Mouse (Mus musculus) gastrocnemius, postnatal 4 days (tissue): ENCODE results near the gene Cntn1. TPM values are rescaled to one million over a fixed set of nuclear protein-coding genes. Genes with fewer than 3 reads are reported as not detected.

Source experiments
- DNase-seq, 2 experiments: peaks; one replicate each; pipeline ENCODE4 v3.0.0; 2021 to 2022; ENCODE audit warnings: low spot score in 2 of 2, mixed read lengths in 2 of 2
- total RNA-seq, 2 experiments: library from RNA; stranded (reverse); gene quantifications; 2 replicates each; pipeline ENCODE4 v1.2.3; 2021

Cntn1 gene
- total RNA-seq, 2 experiments from 2014 or later = 0.66 to 1.2 TPM

DNA sequence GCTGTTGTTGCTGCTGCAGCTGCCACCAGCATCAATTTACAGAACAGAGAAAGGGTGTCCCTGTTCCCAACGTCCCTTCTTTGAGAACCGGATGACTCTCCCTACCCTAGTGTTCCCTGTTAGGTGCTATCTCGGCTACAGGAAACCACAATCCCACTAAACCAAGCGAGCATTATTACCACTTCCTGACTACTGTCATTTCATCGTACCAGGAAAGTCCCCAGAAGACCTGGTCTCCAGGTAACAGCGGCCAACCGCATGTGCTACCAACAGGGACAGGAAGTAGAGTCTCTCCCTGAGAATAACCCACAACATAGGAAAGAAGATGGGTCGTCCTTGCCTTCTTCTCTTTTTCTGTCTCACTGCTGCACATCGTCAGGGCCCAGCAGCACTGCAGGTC is 83.3 kb downstream of the Cntn1 start:
- no peak for DNase-seq

DNA sequence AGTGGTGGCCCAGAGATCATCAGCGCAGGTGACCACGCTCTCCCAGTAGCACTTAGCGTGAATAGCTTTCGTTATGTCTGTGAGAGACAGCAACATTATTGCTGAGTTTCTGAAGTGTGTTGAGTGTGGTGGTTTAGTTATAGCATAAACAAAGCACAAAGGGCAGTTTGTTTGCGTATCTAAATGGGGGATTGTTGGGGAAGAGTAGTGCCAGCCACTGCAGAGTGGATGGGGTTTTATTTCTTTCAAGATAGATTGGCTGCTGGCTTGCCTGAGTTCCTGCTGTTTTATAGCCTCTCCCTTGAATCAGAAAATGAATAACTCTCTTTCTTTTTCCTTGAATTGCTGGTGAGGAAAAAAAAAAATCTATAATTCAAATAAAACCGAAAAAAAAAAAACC is 86.1 kb downstream of the Cntn1 start:
- no peak for DNase-seq

DNA sequence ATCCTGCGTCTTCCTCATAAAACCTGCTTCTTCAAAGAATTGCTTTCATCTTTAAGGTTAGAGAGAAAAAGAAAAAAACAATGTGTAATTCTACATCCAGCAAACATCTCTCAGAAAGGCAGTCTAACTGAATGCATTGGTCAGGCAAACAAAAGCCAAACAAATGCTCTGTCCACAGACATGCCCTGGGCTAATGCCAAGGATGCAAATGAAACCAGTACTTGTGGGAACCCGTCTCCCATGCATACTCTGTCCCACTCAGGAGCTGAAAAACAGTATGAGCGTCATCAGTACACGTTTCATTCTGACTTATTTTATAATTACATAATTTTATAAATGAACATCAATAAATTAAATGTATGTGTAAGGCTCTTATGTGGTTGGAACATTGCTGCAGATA is 91.0 kb downstream of the Cntn1 start:
- DNase-seq = no peak

DNA sequence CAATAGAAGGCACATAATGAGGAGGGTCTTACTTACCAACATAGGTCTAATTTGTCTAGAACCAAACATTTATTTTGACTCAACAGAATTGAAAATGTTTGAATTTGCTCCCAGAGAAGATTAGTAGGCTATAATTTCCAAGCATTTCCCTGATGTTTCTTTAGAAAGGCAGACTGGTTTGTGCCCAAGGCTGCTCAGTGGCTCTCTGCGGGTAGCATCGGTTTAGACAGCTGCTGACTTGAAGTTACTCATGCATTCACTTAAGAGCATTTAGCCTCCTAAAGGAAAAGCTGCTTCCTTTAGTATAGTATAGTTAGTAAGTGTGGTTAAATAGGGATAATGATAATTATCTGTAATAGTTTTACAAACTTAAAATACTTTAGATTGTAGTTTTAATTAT is 104.0 kb downstream of the Cntn1 start:
- DNase-seq = no peak

DNA sequence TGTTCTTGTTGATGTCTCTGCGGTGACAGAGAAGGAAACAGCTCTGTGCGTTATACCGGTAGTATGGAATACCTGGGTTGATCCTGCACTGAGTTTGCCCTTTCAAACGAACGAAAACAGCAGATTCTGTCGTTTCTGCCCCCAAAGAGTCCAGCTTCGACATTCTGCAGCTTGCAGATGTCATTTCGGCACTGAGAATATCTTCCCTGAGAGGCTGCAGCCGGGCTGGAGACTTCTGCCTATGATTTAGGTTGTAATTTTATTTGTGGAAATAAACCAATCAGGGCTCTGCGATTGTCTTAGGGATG is 109.8 kb downstream of the Cntn1 start:
- DNase-seq = no peak

DNA sequence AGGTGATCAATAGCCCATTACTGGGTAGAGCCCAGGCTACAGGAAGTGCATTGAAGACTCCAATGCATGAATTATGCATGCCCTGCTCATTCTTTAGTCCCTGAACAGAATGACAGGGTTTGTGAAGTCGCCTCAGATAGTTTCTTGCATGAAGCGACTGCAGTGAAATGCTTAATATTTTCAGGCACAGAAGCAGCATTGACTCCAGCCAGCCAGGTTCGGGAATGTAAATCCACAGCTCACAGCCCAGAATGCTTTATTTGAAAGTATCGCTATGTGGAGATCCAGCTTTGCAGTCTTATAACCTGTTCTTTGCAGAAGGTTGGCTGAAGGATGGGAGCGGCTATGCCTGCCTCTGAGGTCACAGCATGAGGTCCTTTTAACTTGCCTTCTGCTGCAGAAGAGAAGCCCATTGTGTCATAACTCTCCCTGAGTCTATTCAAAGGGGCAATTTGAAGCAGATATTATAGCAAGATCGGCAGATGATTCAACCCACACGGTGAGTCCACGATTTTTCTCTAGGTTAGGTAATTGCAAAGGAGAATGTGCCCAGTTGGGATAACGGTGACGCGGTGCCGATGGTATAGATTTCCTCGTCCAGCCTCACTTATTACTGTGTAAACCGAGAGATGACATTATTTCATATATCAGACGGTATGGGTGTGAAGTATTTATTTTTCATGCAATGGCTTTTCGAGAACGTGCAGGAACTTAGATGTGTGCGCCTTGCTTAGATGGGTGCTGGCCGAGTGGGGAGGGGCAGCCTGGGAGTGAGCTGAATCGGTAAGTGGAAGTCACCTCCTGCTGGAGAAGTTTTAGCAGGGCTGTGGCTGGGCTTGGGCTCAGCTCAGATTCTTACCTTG is 110.4 kb downstream of the Cntn1 start:
- no peak for DNase-seq

DNA sequence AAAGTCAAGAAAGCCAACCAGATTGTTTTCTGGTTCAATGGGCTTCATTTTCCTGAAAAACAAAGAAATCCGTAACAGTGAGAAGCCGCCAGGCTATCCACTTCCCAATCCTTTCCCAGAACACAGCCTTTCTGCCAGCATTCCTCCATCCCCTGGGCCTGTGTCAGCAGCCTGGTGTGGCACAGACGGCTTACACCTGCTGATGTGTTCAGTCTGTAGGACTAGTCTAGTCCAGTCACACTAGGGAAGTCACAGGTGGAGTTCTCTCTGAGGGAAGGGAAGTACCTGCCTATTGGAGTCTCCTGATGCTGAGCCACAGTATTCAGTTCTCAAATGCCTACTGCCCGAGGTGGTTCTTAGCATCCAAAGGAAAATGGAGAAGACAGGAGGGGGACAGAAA is 111.9 kb downstream of the Cntn1 start:
- DNase-seq = no peak

DNA sequence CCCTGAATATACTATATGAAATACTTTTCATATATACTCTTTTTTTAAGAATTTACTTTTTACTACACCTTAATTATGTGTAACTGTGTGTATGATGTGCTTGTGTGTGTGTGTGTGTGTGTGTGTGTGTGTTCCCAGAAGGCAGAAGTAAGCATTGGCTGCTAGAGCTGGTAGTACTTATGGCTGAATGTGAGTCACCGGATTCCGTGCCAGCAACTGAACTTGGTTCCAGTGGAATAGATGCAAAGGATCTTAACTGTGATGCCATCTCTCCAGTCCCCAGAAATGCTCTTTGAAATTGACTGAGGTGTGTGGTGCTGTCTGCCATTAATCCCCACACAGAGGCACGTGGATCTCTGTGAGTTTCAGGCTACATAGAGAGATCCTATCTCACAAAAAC is 113.2 kb downstream of the Cntn1 start:
- no peak for DNase-seq

DNA sequence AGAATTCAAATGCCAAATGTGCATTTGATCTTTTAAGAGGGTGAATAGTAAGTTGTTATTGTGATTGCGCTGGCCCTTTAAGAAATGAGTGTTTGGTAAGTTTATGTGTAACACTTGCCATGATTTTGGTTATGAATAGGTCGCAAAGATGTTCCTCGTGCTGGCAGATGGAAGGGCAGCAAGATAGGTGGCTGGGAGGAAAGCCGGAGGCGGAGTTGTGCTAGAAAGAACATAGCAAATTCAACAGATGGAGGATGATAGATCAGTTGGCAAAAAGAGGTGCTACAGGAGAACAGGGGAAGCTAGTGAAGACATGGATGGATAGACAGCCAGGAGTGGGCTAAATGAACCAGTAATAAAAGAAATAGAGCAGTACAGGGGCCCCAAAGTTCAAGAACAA is 115.3 kb downstream of the Cntn1 start:
- DNase-seq = no peak

DNA sequence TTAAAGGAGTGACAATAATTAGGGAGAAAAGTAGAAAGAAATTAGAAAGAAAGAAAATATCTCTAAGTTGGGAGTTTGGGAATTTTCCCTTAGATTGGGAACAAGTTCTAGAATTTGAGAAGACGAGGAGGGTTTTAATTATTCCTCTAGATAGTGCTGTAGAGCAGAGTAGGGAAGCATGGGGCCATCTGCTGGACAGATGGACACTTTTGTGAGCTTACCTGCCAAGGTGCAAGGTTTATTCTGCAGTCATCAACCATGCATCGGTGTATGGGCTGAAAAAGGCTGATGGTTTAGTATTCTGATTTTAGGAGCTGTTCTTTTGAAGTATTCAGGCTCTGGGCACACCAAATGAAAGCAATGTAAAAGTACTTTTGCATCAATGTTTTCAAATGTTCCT is 124.8 kb downstream of the Cntn1 start:
- no peak for DNase-seq

DNA sequence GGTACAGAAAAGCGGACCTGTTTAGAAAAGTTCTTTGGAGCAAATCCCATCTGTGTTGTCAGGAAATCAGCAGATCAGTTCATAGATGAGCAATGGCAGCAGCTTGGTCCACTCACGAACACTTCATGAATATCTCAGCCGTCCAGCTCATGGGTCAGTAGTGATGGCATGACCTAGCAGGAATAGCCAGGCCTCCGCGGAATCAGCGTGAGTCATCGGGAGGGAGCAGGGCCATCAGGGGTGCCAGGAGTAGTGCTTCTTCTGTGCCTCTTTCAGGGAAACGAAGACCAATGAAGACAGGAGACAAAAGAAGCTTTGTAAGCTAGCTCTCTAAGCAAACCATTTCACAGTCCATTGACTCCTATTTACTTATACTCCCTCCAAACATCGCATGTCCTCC is 126.4 kb downstream of the Cntn1 start:
- DNase-seq = no peak

DNA sequence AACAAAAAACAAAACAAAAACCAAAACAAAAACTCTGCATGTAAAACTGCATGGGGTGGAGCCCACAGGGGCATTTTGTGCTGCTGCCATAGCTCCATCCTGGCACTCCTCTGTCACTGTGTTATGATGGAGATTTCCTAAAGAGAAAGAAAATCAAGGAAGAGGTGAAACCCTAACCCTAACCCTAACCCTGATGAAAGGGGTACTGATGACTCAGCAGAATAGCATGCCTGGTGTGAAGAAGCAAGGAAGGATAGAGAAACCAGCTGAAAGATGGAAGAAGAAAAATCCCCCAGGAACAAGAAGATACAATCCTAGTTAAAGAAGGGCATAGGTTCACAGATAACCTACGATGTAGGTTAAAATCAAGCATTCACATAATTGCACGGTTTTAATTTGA is 134.5 kb downstream of the Cntn1 start:
- DNase-seq = no peak

DNA sequence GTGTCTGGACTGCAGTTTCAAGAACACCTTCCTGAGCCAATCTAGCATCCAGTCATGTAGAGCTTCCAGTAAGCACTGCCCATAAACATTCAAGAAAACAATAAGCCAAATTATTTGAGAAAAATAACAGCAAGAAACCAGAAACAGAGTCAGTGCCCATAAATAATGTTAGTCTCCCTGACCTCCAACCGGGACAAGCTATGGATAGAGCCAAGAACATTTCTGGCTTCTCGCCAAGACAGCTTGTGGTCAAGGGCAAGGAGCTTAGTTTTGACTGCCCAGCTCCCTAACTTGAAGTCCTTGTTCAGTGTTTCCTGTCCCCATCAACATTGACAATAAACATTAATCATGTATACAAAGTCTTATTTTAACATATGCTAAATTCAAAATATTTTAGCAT is 139.0 kb downstream of the Cntn1 start:
- DNase-seq = no peak

DNA sequence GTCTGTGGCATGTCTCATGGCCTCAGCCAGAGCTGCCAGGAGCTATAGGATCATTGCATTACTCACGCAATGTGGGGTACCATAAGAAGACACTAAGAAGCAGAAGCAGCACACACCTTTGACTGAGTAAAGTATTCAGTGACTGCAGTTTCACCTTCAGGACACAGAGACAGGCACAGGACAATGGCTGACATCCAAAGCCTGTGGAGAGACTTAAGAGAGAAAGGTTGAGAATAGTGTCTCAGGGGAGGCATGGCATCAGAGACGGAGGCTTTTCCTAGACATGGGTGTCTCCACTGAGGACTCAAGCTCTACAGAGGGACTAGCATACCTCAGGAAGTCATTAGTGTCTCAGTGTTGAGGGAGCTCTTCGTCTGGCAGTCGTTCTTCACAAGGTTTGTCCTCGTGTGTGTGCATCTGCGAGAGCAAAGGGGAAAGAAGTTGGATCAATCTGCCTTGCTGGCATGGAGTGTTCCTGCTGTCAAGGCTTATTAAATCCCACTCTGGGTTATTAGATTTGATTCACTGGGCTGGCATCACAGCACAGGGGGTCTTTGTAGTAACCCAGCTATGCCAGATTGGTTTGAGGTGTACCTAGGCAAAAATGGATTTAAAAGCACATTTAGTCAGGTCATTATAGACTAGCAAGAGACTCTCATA is 149.5 kb downstream of the Cntn1 start:
- no peak for DNase-seq

DNA sequence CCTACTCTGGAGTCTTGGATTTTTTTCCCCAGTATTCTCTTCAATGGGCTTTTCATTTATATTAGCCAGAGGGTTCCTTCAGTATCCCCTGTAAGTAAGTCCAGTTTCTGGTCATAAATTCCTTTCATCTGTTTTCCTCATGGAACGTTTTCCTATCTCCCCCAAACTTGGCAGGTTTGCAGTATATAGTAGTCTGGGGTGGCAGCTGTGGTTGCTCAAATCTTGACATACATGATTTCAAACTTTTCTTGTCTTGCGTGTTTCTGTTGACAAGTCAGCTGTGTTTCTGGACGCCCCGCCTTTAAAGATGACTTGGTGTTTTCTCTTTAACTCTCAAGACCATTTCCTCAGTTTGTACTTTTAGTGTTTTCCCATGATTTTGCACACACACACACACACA is 155.7 kb downstream of the Cntn1 start:
- DNase-seq = no peak

DNA sequence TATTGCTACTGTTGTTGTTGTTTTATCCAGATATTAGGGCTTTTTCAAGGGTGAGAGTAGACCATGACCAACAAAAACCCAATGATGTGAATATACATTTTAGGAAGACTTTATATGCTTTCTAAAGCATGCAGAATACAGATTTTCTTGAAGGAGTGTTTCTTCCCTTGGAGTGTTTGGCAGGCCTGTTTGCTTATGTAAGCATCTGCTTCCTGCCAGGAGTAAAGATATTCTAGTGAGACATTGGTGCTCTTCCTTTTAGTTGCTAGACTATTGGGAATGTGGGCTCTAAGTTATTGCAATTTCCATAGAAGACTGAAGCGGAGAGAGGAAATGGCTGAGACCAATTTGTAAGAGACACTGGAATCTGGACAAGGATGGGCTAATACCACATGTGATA is 158.8 kb downstream of the Cntn1 start:
- DNase-seq = no peak

DNA sequence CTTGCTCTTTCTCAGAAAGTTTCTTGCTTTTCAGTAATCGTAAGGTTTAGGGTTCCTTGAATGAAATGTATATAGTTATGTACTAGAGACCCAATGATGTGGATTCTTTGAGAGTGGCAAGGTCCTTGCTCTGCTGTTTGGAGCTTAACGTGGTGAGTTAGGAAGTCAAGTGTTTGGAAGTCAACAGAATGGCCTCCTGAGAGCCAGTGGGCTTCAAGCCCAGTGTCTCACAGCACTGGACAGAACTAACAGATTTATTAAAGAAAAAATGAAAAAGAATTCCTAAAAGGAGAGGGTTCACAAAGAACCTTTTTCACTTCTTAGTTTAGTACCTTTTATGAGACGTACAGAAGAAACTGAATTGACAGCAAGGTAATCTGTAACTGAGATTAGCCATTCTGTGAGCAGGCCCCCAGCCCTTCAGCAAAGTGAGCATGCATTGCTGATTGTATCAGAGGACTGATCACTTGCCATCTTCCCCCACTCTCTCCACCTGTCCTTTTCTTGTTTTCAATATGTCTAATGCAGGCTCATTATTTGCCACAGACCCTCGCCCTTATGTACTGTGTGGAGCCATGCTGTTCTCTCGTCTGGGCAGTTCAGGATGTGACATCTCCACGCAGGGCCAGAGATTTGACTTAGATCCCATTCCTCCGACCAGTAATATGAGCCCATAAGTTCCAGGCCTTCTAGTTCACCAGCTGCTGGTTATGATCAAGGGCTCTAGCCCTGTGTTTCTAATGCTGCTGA is 159.7 kb downstream of the Cntn1 start:
- no peak for DNase-seq

DNA sequence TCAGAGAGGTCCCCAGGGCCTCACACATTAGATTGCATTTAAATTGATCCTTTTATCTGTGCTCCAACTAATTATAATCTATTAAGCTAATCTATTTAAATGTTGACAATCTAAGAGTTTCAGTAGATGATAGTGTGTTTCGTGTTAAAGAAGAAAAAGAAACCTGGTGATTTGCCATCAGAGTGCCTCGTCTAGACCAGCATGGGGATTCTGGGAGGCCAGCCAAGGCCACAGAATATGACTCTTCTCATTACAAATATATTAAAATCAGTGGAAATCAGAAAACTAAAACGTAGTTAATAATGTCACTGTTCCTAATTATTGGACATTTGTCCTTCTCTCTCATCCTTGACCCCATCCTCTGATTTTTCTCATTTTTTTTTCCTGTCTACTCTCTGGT is 164.9 kb downstream of the Cntn1 start:
- no peak for DNase-seq

DNA sequence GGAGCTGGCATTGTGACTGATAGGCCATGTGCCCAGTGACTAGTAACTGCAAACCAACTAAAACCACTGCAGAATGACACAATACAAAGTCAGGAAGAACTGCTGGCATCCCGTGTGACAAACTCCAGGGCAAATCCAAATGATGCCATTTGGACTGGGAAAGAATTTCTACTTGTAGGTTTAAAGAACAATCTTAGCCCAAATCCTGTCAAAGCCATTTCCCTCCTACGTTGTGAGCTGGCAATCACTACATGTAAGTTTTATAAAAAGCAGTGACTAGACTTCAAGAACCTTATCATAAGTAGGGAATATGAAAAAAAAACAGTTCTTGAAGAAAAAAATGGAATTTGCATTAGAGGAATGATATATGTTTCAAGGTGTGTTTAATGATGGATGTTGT is 170.5 kb downstream of the Cntn1 start:
- DNase-seq = no peak

DNA sequence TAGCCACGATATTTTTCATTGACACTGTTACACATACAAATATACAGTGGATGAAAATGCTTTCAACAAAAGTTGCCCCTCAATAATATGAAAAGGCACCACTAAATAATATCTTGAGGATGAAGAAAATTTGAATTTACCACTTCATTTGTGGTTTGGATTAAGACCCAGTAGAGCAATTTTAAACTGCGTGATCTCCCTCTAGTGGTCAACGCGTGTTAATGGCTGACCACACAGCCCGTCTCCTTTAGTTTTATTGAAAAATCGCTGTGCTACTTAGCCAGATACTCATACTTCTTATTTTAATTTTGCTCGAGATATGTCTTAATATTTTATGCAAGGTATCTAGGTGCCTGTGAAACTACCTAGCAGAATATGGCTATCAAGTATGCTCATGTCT is 180.4 kb downstream of the Cntn1 start:
- no peak for DNase-seq

DNA sequence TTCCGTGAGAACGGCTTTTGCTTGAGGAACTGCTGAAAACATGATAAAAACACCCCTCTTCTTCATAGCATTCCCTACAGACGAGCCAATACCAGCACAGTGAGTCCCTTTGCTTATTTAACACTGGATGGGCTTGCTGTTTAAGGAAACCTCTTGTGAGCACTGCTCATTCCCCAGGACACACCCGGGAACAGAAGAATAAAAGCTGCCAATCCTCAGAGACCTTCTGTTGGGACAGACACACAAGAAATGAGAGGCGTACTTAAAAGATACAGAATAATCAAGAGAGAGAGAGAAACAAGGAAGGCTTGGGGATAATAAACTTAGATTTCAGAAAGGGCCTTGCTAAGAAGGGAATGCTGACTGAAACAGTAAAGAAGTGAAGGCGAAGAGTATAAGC is 184.9 kb downstream of the Cntn1 start:
- no peak for DNase-seq

DNA sequence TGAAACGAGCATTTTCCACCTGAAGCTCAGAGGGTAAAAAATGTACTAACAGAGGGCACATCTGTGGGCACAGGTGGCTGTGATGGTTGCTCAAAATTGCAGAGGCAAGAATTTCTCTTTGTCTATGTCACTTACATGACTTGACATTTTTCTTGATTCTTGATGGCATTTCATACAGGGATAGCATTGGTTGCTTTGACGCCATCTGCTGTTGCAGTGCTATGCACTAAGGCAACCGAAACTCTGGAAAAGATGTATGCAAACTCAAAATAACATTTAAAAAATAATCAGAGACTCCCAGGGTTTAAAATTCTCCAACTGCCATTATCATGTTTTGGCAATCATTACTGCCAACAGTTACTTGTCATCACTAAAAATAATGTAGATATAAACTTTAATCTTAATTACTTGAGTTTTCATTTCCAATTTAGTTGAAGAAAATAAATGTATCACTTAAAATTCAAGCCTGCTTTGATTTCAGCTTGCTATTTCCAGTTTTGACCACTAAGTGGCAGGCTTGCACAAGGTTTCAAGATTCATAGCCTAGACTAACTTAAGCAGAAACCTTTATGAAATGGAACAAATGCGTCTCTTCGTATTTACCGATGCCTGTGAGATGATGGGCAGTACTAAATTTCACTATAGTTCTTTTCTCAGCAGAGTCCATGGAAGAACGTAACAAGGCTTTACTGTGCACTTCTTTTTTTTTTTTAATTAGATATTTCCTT is 214.2 kb downstream of the Cntn1 start:
- peak in 1 of 2 experiments; percentile 17 for DNase-seq
